Comparison of ENCODE assay signal across 18 mouse cellular contexts in the genomic region with DNA sequence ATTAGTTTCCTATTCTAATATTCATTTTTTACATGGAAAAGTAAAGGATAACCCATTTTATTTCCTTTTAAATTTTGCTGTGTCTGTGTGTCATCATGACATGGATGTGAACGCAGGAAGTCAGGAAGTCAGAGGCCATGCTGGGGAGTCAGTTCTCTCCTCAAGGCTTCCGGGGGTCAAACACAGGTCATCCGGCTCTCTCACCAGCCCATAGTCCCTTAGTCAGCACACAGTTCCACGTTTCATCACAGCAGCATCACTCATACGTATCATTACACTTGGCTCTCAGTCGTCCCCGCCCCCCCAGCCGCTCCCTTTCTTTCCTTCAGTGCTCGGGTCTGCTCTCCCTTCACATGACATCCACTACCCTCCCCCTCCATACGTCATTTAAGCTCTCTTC. TPM values are rescaled to one million over a fixed set of nuclear protein-coding genes. Genes with fewer than 3 reads are reported as not detected.
A peak's percentile ranks its signal among the peaks of the same experiment; 100 is the strongest.
DNase-seq lines count a peak whose midpoint lies in the region.
"Had no signal": no experiment of that assay in that cellular context is flagged by ENCODE, and none has a peak within 500 bp of the region (broad histone marks: within the 10 kb centered on the region; RNA-seq: fewer than 3 reads in every experiment).

No protein-coding gene starts in this region.

- DNase-seq in adrenal gland, adult 2 months, result peak; percentile 27
- no peak for DNase-seq in adrenal gland, postnatal 4 days (ENCODE audit: low spot score in 2 of 2)
- DNase-seq in kidney, adult 11 months, result peak; percentile 9
- DNase-seq in kidney, adult 18-20 months, result no peak
- peak; percentile 25 for DNase-seq in lung, postnatal 36 days
- DNase-seq in lung, postnatal 25 days (ENCODE audit: low spot score), result no peak
- DNase-seq in urinary bladder, adult 18-20 months (ENCODE audit: low spot score in 2 of 2), result no peak
- no peak for DNase-seq in Muller cell, postnatal 12 days (ENCODE audit: inconsistent ontology term)
- DNase-seq: cerebellum, adult 11 months; cerebellum, adult 9-10 months; forebrain, postnatal 0 days; heart, postnatal 14 days; layer of hippocampus, postnatal 36 days; lung, embryonic 14.5 days; lung, postnatal 14 days; right cerebral cortex, postnatal 4 days; thymus, adult 18-20 months; thymus, postnatal 25 days had no signal

RNA-seq across cellular contexts. Expression of gene Nudt5, which starts 51.0 kb away (rescaled TPM):
- total RNA-seq in adrenal gland, adult 2 months (2021), result 10 to 100 TPM; 48.8 to 49.5 TPM
- 4.9 and 7.7 TPM in 2 replicates for polyA plus RNA-seq in adrenal gland, adult 2 months (2012; rRNA removed)
- 10 to 100 TPM; 35.9 to 40.3 TPM for total RNA-seq in adrenal gland, postnatal 4 days (2021)

RNA-seq across cellular contexts. Expression of gene Cdc123, which starts 51.2 kb away (rescaled TPM):
- 100 to 1,000 TPM; 122 to 154 TPM for total RNA-seq in adrenal gland, adult 2 months (2021)
- polyA plus RNA-seq in adrenal gland, adult 2 months (2012; rRNA removed), result 21.7 and 31.2 TPM in 2 replicates
- 100 to 1,000 TPM; 139 to 156 TPM for total RNA-seq in adrenal gland, postnatal 4 days (2021)

Comparison
In these comparisons a context has a peak if more than half of its experiments do, and no peak if none do; other contexts are left out.
1. DNase-seq: peak in adrenal gland, adult 2 months (single experiment), kidney, adult 11 months (single experiment) and lung, postnatal 36 days (single experiment); none in adrenal gland, postnatal 4 days (0 of 2), kidney, adult 18-20 months (single experiment), lung, postnatal 25 days (single experiment), urinary bladder, adult 18-20 months (0 of 2) and Muller cell, postnatal 12 days (single experiment).